In genomic region chr2:47834055-47834799, GRCm38 (mm10) we compare ENCODE assay signal across 26 mouse cellular contexts.
DNase-seq lines count a peak whose midpoint lies in the region; ATAC-seq and TF ChIP-seq lines count a peak whose summit lies in the region.
"Had no signal": no experiment of that assay in that cellular context is flagged by ENCODE, and none has a peak within 500 bp of the region (broad histone marks: within the 10 kb centered on the region; RNA-seq: fewer than 3 reads in every experiment).

No protein-coding gene starts in this region.

- H3K27me3 ChIP-seq in hindbrain, embryonic 12.5 days, result no peaks in the 10 kb centered on the region
- no peaks in the 10 kb centered on the region for H3K27me3 ChIP-seq in hindbrain, embryonic 10.5 days (ENCODE audit: insufficient read depth, poor library complexity, severe bottlenecking)
- H3K27me3 ChIP-seq in forebrain, postnatal 0 days (ENCODE audit: insufficient read depth, low read length), result no peaks in the 10 kb centered on the region
- H3K27me3 ChIP-seq in neural tube, embryonic 14.5 days (ENCODE audit: control insufficient read depth, insufficient read depth, low read length), result no peaks in the 10 kb centered on the region
- H3K27me3 ChIP-seq: embryonic facial prominence, embryonic 12.5 days; heart, embryonic 15.5 days; intestine, embryonic 15.5 days; limb, embryonic 13.5 days; liver, embryonic 12.5 days; midbrain, embryonic 12.5 days had no signal

- H3K9me3 ChIP-seq in hindbrain, embryonic 12.5 days (replicated peaks), result no peaks in the 10 kb centered on the region
- no peaks in the 10 kb centered on the region for H3K9me3 ChIP-seq in hindbrain, embryonic 10.5 days
- no peaks in the 10 kb centered on the region for H3K9me3 ChIP-seq in forebrain, postnatal 0 days (ENCODE audit: low read length)
- H3K9me3 ChIP-seq in neural tube, embryonic 14.5 days (ENCODE audit: control insufficient read depth, low read length), result no peaks in the 10 kb centered on the region
- H3K9me3 ChIP-seq: embryonic facial prominence, embryonic 12.5 days; heart, embryonic 15.5 days; intestine, embryonic 15.5 days; limb, embryonic 13.5 days; liver, embryonic 12.5 days; midbrain, embryonic 12.5 days had no signal

- no peak overlapping the region for H3K27ac ChIP-seq in hindbrain, embryonic 12.5 days
- no peak overlapping the region for H3K27ac ChIP-seq in hindbrain, embryonic 10.5 days
- no peak overlapping the region for H3K27ac ChIP-seq in forebrain, postnatal 0 days (ENCODE audit: low read depth, low read length)
- H3K27ac ChIP-seq in neural tube, embryonic 14.5 days (ENCODE audit: low read depth, low read length), result no peak overlapping the region; the same call in 1 of the 2 replicates
- H3K27ac ChIP-seq: embryonic facial prominence, embryonic 12.5 days; heart, embryonic 15.5 days; intestine, embryonic 15.5 days; limb, embryonic 13.5 days; liver, embryonic 12.5 days; midbrain, embryonic 12.5 days had no signal

- TF ChIP-seq POLR2A in brain, embryonic 14.5 days (IDR thresholded peaks at IDR 0.05; ENCODE audit: borderline replicate concordance, extremely low read depth, insufficient read depth, insufficient read length, poor library complexity, severe bottlenecking), result no peak

- peak; percentile 73 for ATAC-seq in hindbrain, embryonic 12.5 days (ENCODE audit: low FRiP score)
- peak; percentile 84 for ATAC-seq in forebrain, postnatal 0 days
- peak; percentile 93 for ATAC-seq in neural tube, embryonic 14.5 days (ENCODE audit: low read depth)
- ATAC-seq: intestine, embryonic 15.5 days; liver, embryonic 12.5 days had no signal

- no peak overlapping the region for H3K4me3 ChIP-seq in hindbrain, embryonic 12.5 days
- H3K4me3 ChIP-seq in hindbrain, embryonic 10.5 days, result no peak overlapping the region
- no peak overlapping the region for H3K4me3 ChIP-seq in forebrain, postnatal 0 days (ENCODE audit: low read depth, low read length)
- H3K4me3 ChIP-seq in neural tube, embryonic 14.5 days (ENCODE audit: low read depth, low read length), result no peak overlapping the region
- H3K4me3 ChIP-seq: embryonic facial prominence, embryonic 12.5 days; heart, embryonic 15.5 days; intestine, embryonic 15.5 days; limb, embryonic 13.5 days; liver, embryonic 12.5 days; midbrain, embryonic 12.5 days had no signal

- no peak for DNase-seq in hindbrain, embryonic 10.5 days (ENCODE audit: low spot score)
- DNase-seq in brain, embryonic 14.5 days (ENCODE audit: low read depth), result peak; percentile 71
- DNase-seq in forebrain, postnatal 0 days, result peak; percentile 11
- DNase-seq in layer of hippocampus, postnatal 14 days (ENCODE audit: low spot score in 2 of 2), result no peak
- no peak for DNase-seq in cerebellum, postnatal 25 days
- no peak for DNase-seq in kidney, adult 9 months
- DNase-seq: adrenal gland, postnatal 25 days; cerebellum, adult 11 months; cerebellum, postnatal 10 days; gastrocnemius, postnatal 36 days; heart, postnatal 4 days; kidney, adult 8-10 months; kidney, postnatal 36 days; lung, adult 18-20 months; lung, postnatal 10 days; right cerebral cortex, adult 18-20 months; right cerebral cortex, postnatal 4 days; thymus, postnatal 14 days had no signal

- WGBS in hindbrain, embryonic 12.5 days, result 82% methylated on average over 5 of the region's 5 CpGs
- WGBS in hindbrain, embryonic 10.5 days, result 90% methylated on average over 5 of the region's 5 CpGs
- WGBS in forebrain, postnatal 0 days, result 21% methylated on average over 5 of the region's 5 CpGs
- WGBS in neural tube, embryonic 14.5 days, result 40% methylated on average over 5 of the region's 5 CpGs

- H3K36me3 ChIP-seq in hindbrain, embryonic 12.5 days, result no peaks in the 10 kb centered on the region
- H3K36me3 ChIP-seq in hindbrain, embryonic 10.5 days, result no peaks in the 10 kb centered on the region
- no peaks in the 10 kb centered on the region for H3K36me3 ChIP-seq in forebrain, postnatal 0 days (ENCODE audit: insufficient read depth)
- no peaks in the 10 kb centered on the region for H3K36me3 ChIP-seq in neural tube, embryonic 14.5 days (ENCODE audit: control insufficient read depth, insufficient read depth, low read length)
- H3K36me3 ChIP-seq: embryonic facial prominence, embryonic 12.5 days; heart, embryonic 15.5 days; intestine, embryonic 15.5 days; limb, embryonic 13.5 days; liver, embryonic 12.5 days; midbrain, embryonic 12.5 days had no signal

- no peak overlapping the region for H3K9ac ChIP-seq in hindbrain, embryonic 12.5 days
- H3K9ac ChIP-seq in forebrain, postnatal 0 days, result no peak overlapping the region
- H3K9ac ChIP-seq in neural tube, embryonic 14.5 days (replicated peaks; ENCODE audit: low read depth, low read length), result no peak overlapping the region
- H3K9ac ChIP-seq: embryonic facial prominence, embryonic 12.5 days; heart, embryonic 15.5 days; intestine, embryonic 15.5 days; limb, embryonic 13.5 days; liver, embryonic 12.5 days; midbrain, embryonic 12.5 days had no signal

- H3K4me2 ChIP-seq in hindbrain, embryonic 12.5 days (replicated peaks), result no peak overlapping the region
- H3K4me2 ChIP-seq in forebrain, postnatal 0 days (ENCODE audit: low read depth), result no peak overlapping the region
- no peak overlapping the region for H3K4me2 ChIP-seq in neural tube, embryonic 14.5 days (ENCODE audit: low read depth, low read length)
- H3K4me2 ChIP-seq: embryonic facial prominence, embryonic 12.5 days; heart, embryonic 15.5 days; intestine, embryonic 15.5 days; limb, embryonic 13.5 days; liver, embryonic 12.5 days; midbrain, embryonic 12.5 days had no signal

- H3K4me1 ChIP-seq in hindbrain, embryonic 12.5 days, result no peaks in the 10 kb centered on the region
- H3K4me1 ChIP-seq in hindbrain, embryonic 10.5 days (replicated peaks), result no peaks in the 10 kb centered on the region
- H3K4me1 ChIP-seq in forebrain, postnatal 0 days (ENCODE audit: insufficient read depth), result no peaks in the 10 kb centered on the region
- no peaks in the 10 kb centered on the region; the same call in 1 of the 2 replicates for H3K4me1 ChIP-seq in neural tube, embryonic 14.5 days (ENCODE audit: control insufficient read depth, insufficient read depth, low read length)
- H3K4me1 ChIP-seq: embryonic facial prominence, embryonic 12.5 days; heart, embryonic 15.5 days; intestine, embryonic 15.5 days; limb, embryonic 13.5 days; liver, embryonic 12.5 days; midbrain, embryonic 12.5 days had no signal

- no peak for TF ChIP-seq CTCF in brain, embryonic 14.5 days (IDR thresholded peaks at IDR 0.05; ENCODE audit: borderline replicate concordance, extremely low read depth, insufficient read depth, insufficient read length)
- TF ChIP-seq CTCF in forebrain, postnatal 0 days (IDR thresholded peaks at IDR 0.05; ENCODE audit: low read depth), result no peak

Comparison
In these comparisons a context has a peak if more than half of its experiments do, and no peak if none do; other contexts are left out.
1. DNase-seq: peak in brain, embryonic 14.5 days (single experiment) and forebrain, postnatal 0 days (single experiment); none in hindbrain, embryonic 10.5 days (single experiment), layer of hippocampus, postnatal 14 days (0 of 2), cerebellum, postnatal 25 days (0 of 2) and kidney, adult 9 months (single experiment).
2. Peak in every context shown above with its lines, with median percentiles within 50 percentile points of each other: ATAC-seq.